Mouse (Mus musculus): ENCODE results near the gene Gm17660. TPM values are rescaled to one million over a fixed set of nuclear protein-coding genes. Genes with fewer than 3 reads are reported as not detected.

Gene Gm17660
- total and polyA plus RNA-seq, 2 experiments from 2014 or later: not detected

- Histone ChIP-seq H3K36me3 (replicated peaks; ENCODE audit: control insufficient read depth, insufficient read depth, low read length) (peaks cover 8% of the 10 kb centered on the region; the same call in 1 of the 2 replicates), H3K27me3 (ENCODE audit: control insufficient read depth, insufficient read depth, low read length) (no peaks in the 10 kb centered on the region), H3K4me1 (ENCODE audit: control insufficient read depth, insufficient read depth) (0 out of 2 replicates have a peak, but pooled peaks cover 7% of the 10 kb centered on the region), H3K27ac (ENCODE audit: low read depth) (peak overlapping the region; percentile 18; the same call in 1 of the 2 replicates), H3K4me2 (ENCODE audit: low read depth, low read length) (peak overlapping the region; percentile 12; the same call in 1 of the 2 replicates), H3K4me3 (ENCODE audit: low read depth, low read length) (no peak overlapping the region), H3K9me3 (replicated peaks; ENCODE audit: control insufficient read depth, low read length) (no peaks in the 10 kb centered on the region), H3K9ac (replicated peaks; ENCODE audit: low read depth, low read length) (no peak overlapping the region)
- TF ChIP-seq CTCF (IDR thresholded peaks at IDR 0.05; ENCODE audit: low read depth) (no peak), EP300 (IDR thresholded peaks at IDR 0.05; ENCODE audit: low read depth) (no peak)
- no peak for DNase-seq (ENCODE audit: low spot score)
- ATAC-seq (ENCODE audit: insufficient read depth, low read depth): peak; percentile 36; the same call in 1 of the 2 replicates
- WGBS: 57% methylated on average over 16 of the region's 16 CpGs
These were observed 18.9 kb upstream of the Gm17660 start for GRCm38 (mm10) chr5:104096078-104096938.

- Histone ChIP-seq H3K9ac (replicated peaks; ENCODE audit: low read depth, low read length) (no peak overlapping the region), H3K4me1 (ENCODE audit: control insufficient read depth, insufficient read depth) (0 out of 2 replicates have a peak, but pooled peaks cover 7% of the 10 kb centered on the region), H3K4me2 (ENCODE audit: low read depth, low read length) (peak overlapping the region; percentile 12; the same call in 1 of the 2 replicates), H3K4me3 (ENCODE audit: low read depth, low read length) (no peak overlapping the region), H3K36me3 (replicated peaks; ENCODE audit: control insufficient read depth, insufficient read depth, low read length) (peaks cover 12% of the 10 kb centered on the region), H3K9me3 (replicated peaks; ENCODE audit: control insufficient read depth, low read length) (no peaks in the 10 kb centered on the region), H3K27me3 (ENCODE audit: control insufficient read depth, insufficient read depth, low read length) (no peaks in the 10 kb centered on the region), H3K27ac (ENCODE audit: low read depth) (peak overlapping the region; percentile 18; the same call in 1 of the 2 replicates)
- 36% methylated on average over 11 of the region's 11 CpGs for WGBS
- DNase-seq (ENCODE audit: low spot score) (no peak), ATAC-seq (ENCODE audit: insufficient read depth, low read depth) (no peak)
- TF ChIP-seq CTCF (IDR thresholded peaks at IDR 0.05; ENCODE audit: low read depth): no peak
- no peak for TF ChIP-seq EP300 (IDR thresholded peaks at IDR 0.05; ENCODE audit: low read depth)
These were observed 18.1 kb upstream of the Gm17660 start for GRCm38 (mm10) chr5:104095416-104096077.

GRCm38 (mm10) chr5:104089751-104090150 lies 12.3 kb upstream of the Gm17660 start:
- Histone ChIP-seq H3K9ac (replicated peaks; ENCODE audit: low read depth, low read length) (no peak overlapping the region), H3K9me3 (replicated peaks; ENCODE audit: control insufficient read depth, low read length) (no peaks in the 10 kb centered on the region), H3K4me1 (ENCODE audit: control insufficient read depth, insufficient read depth) (no peaks in the 10 kb centered on the region), H3K27ac (ENCODE audit: low read depth) (no peak overlapping the region), H3K36me3 (replicated peaks; ENCODE audit: control insufficient read depth, insufficient read depth, low read length) (peaks cover 35% of the 10 kb centered on the region), H3K4me3 (ENCODE audit: low read depth, low read length) (no peak overlapping the region), H3K4me2 (ENCODE audit: low read depth, low read length) (no peak overlapping the region), H3K27me3 (ENCODE audit: control insufficient read depth, insufficient read depth, low read length) (no peaks in the 10 kb centered on the region)
- DNase-seq (ENCODE audit: low spot score) (no peak), ATAC-seq (ENCODE audit: insufficient read depth, low read depth) (no peak)
- 56% methylated on average over 2 of the region's 2 CpGs for WGBS
- no peak for TF ChIP-seq EP300 (IDR thresholded peaks at IDR 0.05; ENCODE audit: low read depth)
- no peak for TF ChIP-seq CTCF (IDR thresholded peaks at IDR 0.05; ENCODE audit: low read depth)

- H3K27ac ChIP-seq (ENCODE audit: low read depth): no peak overlapping the region
- no peaks in the 10 kb centered on the region for H3K27me3 ChIP-seq (ENCODE audit: control insufficient read depth, insufficient read depth, low read length)
- H3K4me3 ChIP-seq (ENCODE audit: low read depth, low read length): no peak overlapping the region
- H3K9ac ChIP-seq (replicated peaks; ENCODE audit: low read depth, low read length): no peak overlapping the region
- TF ChIP-seq EP300 (IDR thresholded peaks at IDR 0.05; ENCODE audit: low read depth): no peak
- no peak for TF ChIP-seq CTCF (IDR thresholded peaks at IDR 0.05; ENCODE audit: low read depth)
- DNase-seq (ENCODE audit: low spot score) (no peak), ATAC-seq (ENCODE audit: insufficient read depth, low read depth) (no peak)
- no peak overlapping the region for H3K4me2 ChIP-seq (ENCODE audit: low read depth, low read length)
- H3K36me3 ChIP-seq (replicated peaks; ENCODE audit: control insufficient read depth, insufficient read depth, low read length): peaks cover 35% of the 10 kb centered on the region
- WGBS: 87% methylated on average over 9 of the region's 9 CpGs
- no peaks in the 10 kb centered on the region for H3K9me3 ChIP-seq (replicated peaks; ENCODE audit: control insufficient read depth, low read length)
- no peaks in the 10 kb centered on the region for H3K4me1 ChIP-seq (ENCODE audit: control insufficient read depth, insufficient read depth)
These were observed 8.0 kb upstream of the Gm17660 start for GRCm38 (mm10) chr5:104085366-104085765.

- no peak for TF ChIP-seq EP300 (IDR thresholded peaks at IDR 0.05; ENCODE audit: low read depth)
- TF ChIP-seq CTCF (IDR thresholded peaks at IDR 0.05; ENCODE audit: low read depth): no peak
- Histone ChIP-seq H3K9ac (replicated peaks; ENCODE audit: low read depth, low read length) (no peak overlapping the region), H3K36me3 (replicated peaks; ENCODE audit: control insufficient read depth, insufficient read depth, low read length) (peaks cover 16% of the 10 kb centered on the region; the same call in 1 of the 2 replicates), H3K9me3 (replicated peaks; ENCODE audit: control insufficient read depth, low read length) (no peaks in the 10 kb centered on the region), H3K4me3 (ENCODE audit: low read depth, low read length) (no peak overlapping the region), H3K4me1 (ENCODE audit: control insufficient read depth, insufficient read depth) (no peaks in the 10 kb centered on the region), H3K27ac (ENCODE audit: low read depth) (no peak overlapping the region), H3K27me3 (ENCODE audit: control insufficient read depth, insufficient read depth, low read length) (no peaks in the 10 kb centered on the region), H3K4me2 (ENCODE audit: low read depth, low read length) (no peak overlapping the region)
- DNase-seq (ENCODE audit: low spot score) (no peak), ATAC-seq (ENCODE audit: insufficient read depth, low read depth) (no peak)
- 80% methylated on average over 6 of the region's 6 CpGs for WGBS
These were observed 3.3 kb upstream of the Gm17660 start for GRCm38 (mm10) chr5:104080736-104081135.

Data from heart, postnatal 0 days (tissue).